Mouse (Mus musculus) ovary, adult 18-20 months (tissue): ENCODE measurements around the gene Dera.
A peak's percentile ranks its signal among the peaks of the same experiment; 100 is the strongest.
"Not testable (repeated sequence)": the region's sequence is repeated elsewhere in the genome, so short reads cannot be mapped to it uniquely, and the experiment has no call there.

Source experiments
- DNase-seq: peaks from one replicate; pipeline ENCODE4 v3.0.0; 2022; ENCODE audit warnings: low spot score, mixed read lengths

The Dera gene

GRCm38 (mm10) chr6:137754056-137754856 is at the start of gene Dera:
Gene Dera (plus strand): TSS chr6:137754546.
- peak; percentile 71 for DNase-seq

- no peak for DNase-seq
Measured at GRCm38 (mm10) chr6:137706209-137706608, 48.1 kb upstream of the Dera start.

DNA sequence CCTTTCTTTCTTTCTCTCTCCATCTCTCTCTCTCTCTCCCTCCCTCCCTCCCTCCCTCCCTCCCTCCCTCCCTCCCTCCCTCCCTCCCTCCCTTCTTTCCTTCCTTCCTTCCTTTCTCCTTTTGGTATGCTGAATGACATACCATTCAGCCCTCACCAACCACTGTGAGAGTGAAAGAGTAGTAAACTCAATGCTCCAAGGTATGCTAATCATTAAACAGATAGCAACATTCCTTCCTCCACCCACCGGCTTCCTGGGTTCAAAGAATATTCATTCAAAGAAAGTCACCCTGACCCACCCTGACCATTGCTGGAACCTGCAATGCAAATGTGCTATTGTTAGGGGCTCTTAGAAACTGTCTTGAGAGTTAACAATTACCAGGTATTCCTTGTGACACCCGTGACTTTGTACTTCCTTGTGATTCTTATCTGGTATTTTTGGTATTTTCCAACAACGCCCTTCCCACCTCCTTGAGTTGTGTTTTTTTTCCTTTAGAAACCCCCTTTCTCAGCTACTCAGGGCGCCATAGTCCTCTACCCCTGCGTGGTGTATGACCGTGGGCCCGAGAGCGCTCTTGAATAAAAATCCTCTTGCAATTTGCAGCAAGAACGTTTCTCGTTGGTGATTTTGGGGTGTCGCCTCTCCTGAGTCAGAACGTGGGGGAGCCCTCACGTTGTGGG is 45.5 kb upstream of the Dera start:
- DNase-seq: not testable (repeated sequence)

- DNase-seq: no peak
Measured at GRCm38 (mm10) chr6:137710179-137711037, 43.9 kb upstream of the Dera start.

GRCm38 (mm10) chr6:137712654-137713309 is 41.6 kb upstream of the Dera start:
- no peak for DNase-seq

DNA sequence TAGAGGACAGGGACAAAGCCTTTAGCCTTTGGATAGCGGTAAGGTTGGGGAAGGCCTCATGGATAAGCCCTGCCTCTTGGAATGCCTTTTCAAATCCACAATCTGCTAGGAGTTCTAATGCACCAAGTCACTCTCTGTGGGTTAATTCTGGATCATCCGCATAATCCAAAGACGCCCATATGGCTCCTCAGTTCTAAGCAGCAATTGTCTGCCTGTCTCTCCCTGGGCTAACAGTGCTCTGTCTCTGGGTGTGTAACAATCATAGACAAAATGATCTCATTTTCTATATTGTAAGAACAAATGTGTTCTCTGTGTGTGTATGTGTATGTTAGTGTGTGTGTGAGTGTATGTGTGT is 41.1 kb upstream of the Dera start:
- no peak for DNase-seq

DNA sequence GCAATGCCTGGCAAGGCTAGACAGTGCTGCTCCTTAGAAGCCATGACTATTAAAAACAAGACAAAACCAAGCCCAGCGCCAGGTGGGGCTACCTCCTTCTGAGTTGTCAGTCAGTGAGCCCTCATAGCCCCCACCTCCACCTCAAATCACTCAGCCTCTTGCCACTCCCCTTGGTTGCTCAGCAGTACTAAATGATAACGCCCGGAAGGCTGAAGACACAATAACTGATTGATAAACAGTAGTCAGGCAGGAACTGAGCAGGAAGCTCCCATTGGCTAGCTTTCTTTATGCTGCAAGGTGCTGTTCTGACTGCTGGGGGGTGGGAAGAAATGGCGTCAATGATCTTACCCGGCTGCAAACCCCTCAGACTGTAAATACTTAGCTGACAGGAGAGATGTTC is 37.5 kb upstream of the Dera start:
- DNase-seq: no peak

DNA sequence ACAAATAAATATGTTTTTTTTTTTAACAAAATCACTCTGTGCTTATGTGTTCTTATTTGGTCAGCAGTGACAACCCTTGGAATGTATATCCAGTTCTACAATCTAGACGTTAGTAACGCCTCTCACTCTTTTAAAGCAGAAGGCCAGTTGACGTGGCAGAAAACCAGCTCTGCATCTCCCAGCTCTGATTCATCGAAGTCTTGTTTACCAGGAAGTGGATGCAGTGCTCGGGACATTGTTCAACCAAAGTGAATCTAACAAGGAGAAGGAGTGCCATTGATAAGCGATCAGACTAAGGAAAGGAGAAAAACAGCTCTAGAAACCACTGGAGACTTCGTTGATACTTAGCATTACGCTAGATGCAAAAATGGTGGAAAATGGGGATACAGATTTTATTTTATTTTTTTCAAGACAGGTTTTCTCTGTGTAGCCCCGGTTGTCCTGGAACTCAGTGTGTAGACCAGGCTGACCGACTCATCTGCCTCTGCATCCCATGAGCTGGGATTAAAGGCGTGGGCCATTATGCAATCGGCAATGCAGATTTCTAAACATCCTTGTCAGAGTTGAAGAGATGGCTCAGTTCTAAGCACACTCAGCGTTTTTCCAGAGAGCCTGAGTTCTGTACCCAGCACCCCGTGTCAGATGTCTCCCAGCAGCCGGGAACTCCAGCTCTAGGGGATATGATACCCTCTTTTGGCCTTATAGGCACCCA is 32.0 kb upstream of the Dera start:
- DNase-seq: no peak

- DNase-seq: no peak
Measured at GRCm38 (mm10) chr6:137723898-137724297, 30.4 kb upstream of the Dera start.

- no peak for DNase-seq
Measured at GRCm38 (mm10) chr6:137734460-137734845, 19.9 kb upstream of the Dera start.

DNA sequence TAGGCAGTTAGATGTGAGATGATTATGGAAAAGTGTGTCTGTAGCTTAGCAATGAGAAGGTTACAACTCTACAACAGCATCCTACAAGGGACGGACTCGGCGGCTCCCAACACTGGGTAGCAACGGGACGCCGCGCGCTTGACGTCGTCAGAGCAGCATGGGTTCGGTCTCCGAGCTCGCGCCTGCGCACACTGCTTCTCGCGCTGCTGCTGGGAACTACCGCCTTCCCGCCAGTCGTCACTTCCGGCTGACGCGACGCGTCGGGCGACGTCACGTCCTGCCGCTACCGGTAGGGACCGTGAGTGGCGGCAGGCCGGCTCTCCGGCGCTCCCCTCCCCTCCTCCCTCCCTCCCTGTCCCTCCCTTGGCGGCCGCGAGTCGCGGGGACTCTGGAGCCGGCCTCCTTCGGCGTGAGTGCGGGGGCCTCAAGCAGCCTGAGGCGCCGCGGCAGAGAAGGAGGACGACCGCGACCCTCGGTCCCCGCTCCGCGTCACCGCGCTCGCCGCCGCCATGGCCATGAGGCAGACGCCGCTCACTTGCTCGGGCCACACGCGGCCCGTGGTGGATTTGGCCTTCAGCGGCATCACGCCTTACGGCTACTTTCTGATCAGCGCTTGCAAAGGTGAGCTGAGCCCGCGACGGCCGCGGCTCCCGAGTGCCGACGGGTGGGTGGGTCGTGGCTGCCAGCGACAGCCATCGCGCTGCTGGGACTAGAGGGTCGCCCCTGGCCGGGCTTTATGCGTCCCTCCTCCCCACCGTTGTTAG is 19.3 kb upstream of the Dera start, which contains the start of gene Strap:
TSS of gene Strap (plus strand) at position 233 of the 764 bp plus-strand sequence.
- peak; percentile 89 for DNase-seq

GRCm38 (mm10) chr6:137735671-137736238 is 18.6 kb upstream of the Dera start:
- no peak for DNase-seq

- no peak for DNase-seq
Measured at GRCm38 (mm10) chr6:137740972-137741371, 13.4 kb upstream of the Dera start.

DNA sequence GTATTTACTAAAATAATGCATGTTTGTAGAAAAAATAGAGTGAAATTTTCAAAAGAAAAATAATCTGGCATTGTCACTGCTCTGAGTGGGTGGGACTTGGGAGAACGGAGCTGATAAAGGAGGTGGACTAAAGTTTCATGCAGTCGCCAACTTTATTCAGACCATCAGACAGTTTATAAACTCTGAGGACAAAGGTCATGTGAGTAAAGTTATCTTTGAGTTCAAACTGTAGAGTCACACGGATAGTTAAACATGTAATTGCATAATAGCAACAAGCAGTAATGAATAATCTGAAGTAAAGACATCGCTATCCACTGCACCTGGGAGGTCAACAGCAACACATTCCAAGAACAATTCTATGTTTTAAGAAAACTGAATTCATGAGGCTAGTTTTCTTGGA is 9.6 kb upstream of the Dera start:
- no peak for DNase-seq

DNA sequence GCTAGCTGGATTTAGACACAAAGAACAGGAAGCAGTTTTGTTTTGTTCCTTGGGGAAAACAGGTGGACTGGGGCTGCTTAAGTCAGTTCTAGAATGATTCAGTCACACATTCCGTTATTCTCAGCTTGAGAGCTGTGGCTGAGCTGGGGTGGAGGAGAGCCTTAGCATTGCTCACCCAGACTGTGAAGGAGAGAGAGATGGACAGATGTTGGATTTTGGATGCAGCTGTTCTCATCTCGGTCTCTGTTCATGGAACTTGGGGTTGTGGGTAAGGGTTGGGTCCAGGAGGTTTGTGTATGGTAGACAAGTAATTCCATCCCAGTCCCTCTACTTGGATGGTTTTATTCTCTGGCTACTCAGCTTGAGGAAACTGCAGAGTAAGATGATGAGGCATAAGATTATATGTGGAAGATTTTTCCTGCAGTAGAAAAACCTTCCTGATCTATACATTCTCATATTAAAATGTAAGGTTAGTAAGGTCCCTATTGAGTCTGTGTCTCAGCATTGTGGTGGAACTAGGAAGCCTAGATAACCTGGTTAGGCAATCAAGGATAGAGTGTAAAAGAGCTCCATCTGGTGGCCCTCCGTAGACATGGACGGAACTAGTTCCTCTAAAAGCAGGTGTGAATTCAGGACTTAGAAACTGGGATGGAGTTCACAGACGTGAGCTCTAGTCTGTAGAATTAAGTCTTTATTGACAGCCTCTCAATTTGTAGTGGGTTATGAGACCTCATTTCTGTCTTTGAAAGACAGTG is 7.0 kb upstream of the Dera start:
- no peak for DNase-seq

DNA sequence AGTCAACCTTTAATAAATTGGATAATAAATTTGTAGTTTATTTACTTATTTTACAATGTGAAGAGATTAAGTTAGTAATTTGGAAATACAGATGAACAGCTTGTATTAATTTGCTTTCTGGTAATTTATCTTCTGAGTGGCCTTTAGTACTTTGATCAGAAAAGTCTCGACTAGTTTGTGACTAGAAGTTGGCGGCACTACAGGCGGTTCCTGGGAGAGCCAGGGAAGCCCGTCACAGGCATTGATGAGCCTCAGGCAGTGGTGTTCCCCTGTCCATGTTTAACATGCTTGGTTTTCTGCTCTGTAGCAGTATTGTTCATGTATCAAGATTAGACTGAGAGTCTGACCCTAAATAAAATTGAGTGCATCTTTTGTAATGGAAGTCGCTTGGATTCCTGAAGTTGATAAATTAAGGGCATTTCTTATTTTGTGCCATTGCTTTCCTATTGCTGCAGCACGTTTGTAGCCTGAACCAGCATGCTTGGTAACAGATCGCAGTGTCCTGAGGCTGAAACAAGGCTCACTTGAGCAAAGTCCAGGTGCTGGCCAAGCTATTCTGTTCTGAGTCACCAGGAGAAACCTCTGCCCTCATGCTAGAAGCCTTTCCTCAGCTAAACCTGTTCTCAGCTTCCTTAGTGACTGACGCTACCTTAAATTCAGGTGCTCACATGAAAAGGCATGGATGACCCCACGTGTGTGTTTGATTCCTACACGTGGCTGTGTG is 2.6 kb upstream of the Dera start:
- DNase-seq: no peak

DNA sequence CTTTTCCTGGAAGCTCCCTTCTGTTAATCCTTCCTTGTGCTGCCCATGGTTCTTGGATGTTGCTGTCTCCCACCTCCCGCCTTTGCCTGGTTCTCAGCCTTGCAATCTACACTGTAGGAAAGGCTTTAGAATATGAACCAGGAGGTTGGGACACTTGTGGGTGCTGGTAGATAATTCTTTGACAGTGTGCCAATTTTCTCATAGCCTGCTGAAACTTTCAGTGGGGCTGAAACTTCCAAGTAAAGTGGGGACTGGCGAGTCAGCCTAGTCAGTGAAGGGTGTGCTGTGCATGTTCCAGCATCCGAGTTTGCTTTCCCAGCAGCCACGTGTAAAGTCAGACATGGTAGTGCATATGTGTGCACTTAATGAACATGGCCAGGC is 2.1 kb upstream of the Dera start:
- no peak for DNase-seq

GRCm38 (mm10) chr6:137754857-137755232 is 499 bp downstream of the Dera start:
- DNase-seq: no peak

GRCm38 (mm10) chr6:137756310-137756709 is 2.0 kb downstream of the Dera start:
- DNase-seq: no peak
